Mouse (Mus musculus): ENCODE data around the gene Fam160a2.

DNA sequence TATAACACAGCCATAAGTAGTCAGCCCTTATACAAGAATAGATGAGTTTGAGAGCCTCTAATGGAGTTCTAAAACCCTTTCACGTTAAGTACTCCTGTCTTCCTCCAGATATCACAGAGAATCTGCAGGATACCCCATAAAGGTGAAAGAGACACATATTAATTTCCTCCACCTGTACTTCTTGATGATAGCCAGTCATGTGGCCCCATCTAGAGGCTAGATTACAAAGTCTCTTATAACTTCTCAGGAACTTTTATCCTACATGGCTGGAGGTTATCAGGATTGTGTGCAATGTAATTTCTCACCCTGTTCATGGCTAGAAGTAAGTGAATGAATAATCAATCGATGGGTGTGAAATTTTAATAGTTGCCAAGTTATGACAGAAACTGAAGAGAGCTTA, 74.6 kb downstream of the Fam160a2 start:
- no peak for TF ChIP-seq CTCF (IDR thresholded peaks at IDR 0.05; ENCODE audit: extremely low read depth, insufficient read depth, low read length)
- no peak for TF ChIP-seq POLR2A (IDR thresholded peaks at IDR 0.05; ENCODE audit: extremely low read depth, insufficient read depth, low read length)
